Mouse (Mus musculus): Measurements from ENCODE around the gene Clic1. TPM values are rescaled to one million over a fixed set of nuclear protein-coding genes. Genes with fewer than 3 reads are reported as not detected.
"Not testable (repeated sequence)": the region's sequence is repeated elsewhere in the genome, so short reads cannot be mapped to it uniquely, and the experiment has no call there.

Gene Clic1
- polyA plus RNA-seq, 1 experiment from 2014 or later, result 45.6 TPM

- WGBS, result 90% methylated on average over 11 of the region's 11 CpGs
- Histone ChIP-seq H3K4me1 (replicated peaks; ENCODE audit: control insufficient read depth, insufficient read depth, low read length) (peaks cover 11% of the 10 kb centered on the region), H3K9ac (ENCODE audit: low read depth, low read length) (no peak overlapping the region), H3K27me3 (ENCODE audit: control insufficient read depth, insufficient read depth, low read length) (no peaks in the 10 kb centered on the region), H3K4me3 (ENCODE audit: low read depth, low read length) (no peak overlapping the region), H3K36me3 (ENCODE audit: control insufficient read depth, insufficient read depth, low read length) (no peaks in the 10 kb centered on the region), H3K9me3 (ENCODE audit: control insufficient read depth, low read length) (no peaks in the 10 kb centered on the region), H3K4me2 (replicated peaks; ENCODE audit: low read depth, low read length) (no peak overlapping the region), H3K27ac (ENCODE audit: low read depth, low read length) (no peak overlapping the region)
- ATAC-seq (ENCODE audit: low FRiP score), result no peak
- DNase-seq (ENCODE audit: low spot score), result no peak
Observed at GRCm38 (mm10) chr17:35031272-35031671, 18.5 kb upstream of the Clic1 start.

DNA sequence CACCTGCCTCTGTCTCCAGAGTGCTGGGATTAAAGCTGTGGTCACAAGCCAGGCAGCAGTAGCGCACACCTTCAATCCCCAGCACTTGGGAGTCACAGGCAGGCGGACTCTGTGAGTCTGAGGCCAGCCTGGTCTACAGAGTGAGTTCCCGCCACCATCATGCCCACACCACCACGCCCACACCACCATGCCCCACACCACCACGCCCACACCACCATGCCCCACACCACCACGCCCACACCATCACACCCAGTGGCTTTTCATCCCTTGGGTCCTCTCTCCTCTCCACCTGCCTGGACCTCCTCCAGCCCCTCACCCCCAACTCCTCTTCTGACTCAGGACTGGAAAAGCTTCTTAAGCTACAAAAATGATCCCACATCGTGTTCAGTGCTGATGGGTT lies 17.9 kb upstream of the Clic1 start:
- no peak overlapping the region for H3K9ac ChIP-seq (ENCODE audit: low read depth, low read length)

DNA sequence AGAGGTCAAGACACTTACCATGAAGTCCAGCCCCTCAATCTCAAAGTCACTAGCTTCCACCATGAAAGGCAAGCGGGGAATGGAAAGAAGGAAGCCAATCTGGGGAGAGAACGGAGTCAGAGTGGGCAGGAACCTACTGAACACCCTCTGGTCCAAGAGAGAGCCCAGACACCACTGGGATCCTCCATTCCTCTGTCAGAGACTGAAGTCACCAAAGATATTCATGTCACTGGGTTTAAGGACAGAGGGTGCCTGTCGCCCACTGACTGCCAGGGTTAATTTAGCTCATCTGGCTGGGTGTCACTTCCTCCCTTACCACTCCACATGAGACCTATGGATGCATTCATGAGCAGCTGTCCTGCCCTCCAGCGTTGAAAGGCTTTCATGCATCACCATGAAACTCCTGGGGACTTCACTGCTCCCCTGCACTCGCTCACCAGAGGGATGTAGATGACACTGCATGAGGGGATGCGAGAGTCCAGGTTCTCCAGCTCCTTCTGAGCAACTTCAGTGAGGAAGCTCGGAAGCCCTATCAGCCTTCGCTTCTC lies 17.4 kb upstream of the Clic1 start:
- no peak overlapping the region for H3K4me3 ChIP-seq (ENCODE audit: low read depth, low read length)
- no peak overlapping the region for H3K27ac ChIP-seq (ENCODE audit: low read depth, low read length)
- no peak for DNase-seq (ENCODE audit: low spot score)
- H3K9ac ChIP-seq (ENCODE audit: low read depth, low read length), result no peak overlapping the region
- H3K36me3 ChIP-seq (ENCODE audit: control insufficient read depth, insufficient read depth, low read length), result no peaks in the 10 kb centered on the region
- no peaks in the 10 kb centered on the region for H3K9me3 ChIP-seq (ENCODE audit: control insufficient read depth, low read length)
- H3K27me3 ChIP-seq (ENCODE audit: control insufficient read depth, insufficient read depth, low read length), result no peaks in the 10 kb centered on the region
- no peak for ATAC-seq (ENCODE audit: low FRiP score)
- H3K4me1 ChIP-seq (replicated peaks; ENCODE audit: control insufficient read depth, insufficient read depth, low read length), result peaks cover 9% of the 10 kb centered on the region
- no peak overlapping the region for H3K4me2 ChIP-seq (replicated peaks; ENCODE audit: low read depth, low read length)
- 73% methylated on average over 8 of the region's 8 CpGs for WGBS

More for the DNA sequence above, 17.9 kb upstream of the Clic1 start:
- Histone ChIP-seq H3K9me3 (ENCODE audit: control insufficient read depth, low read length) (no peaks in the 10 kb centered on the region), H3K4me2 (replicated peaks; ENCODE audit: low read depth, low read length) (no peak overlapping the region), H3K27ac (ENCODE audit: low read depth, low read length) (no peak overlapping the region), H3K4me1 (replicated peaks; ENCODE audit: control insufficient read depth, insufficient read depth, low read length) (peaks cover 11% of the 10 kb centered on the region), H3K4me3 (ENCODE audit: low read depth, low read length) (no peak overlapping the region), H3K27me3 (ENCODE audit: control insufficient read depth, insufficient read depth, low read length) (no peaks in the 10 kb centered on the region), H3K36me3 (ENCODE audit: control insufficient read depth, insufficient read depth, low read length) (no peaks in the 10 kb centered on the region)
- DNase-seq (ENCODE audit: low spot score), result no peak
- 89% methylated on average over 7 of the region's 7 CpGs for WGBS
- no peak for ATAC-seq (ENCODE audit: low FRiP score)

GRCm38 (mm10) chr17:35033703-35034102 lies 16.1 kb upstream of the Clic1 start:
- not testable (repeated sequence) for H3K4me2 ChIP-seq (replicated peaks; ENCODE audit: low read depth, low read length); H3K4me3 ChIP-seq (ENCODE audit: low read depth, low read length); H3K9ac ChIP-seq (ENCODE audit: low read depth, low read length); H3K27ac ChIP-seq (ENCODE audit: low read depth, low read length); H3K9me3 ChIP-seq (ENCODE audit: control insufficient read depth, low read length); DNase-seq (ENCODE audit: low spot score); H3K27me3 ChIP-seq (ENCODE audit: control insufficient read depth, insufficient read depth, low read length); H3K4me1 ChIP-seq (replicated peaks; ENCODE audit: control insufficient read depth, insufficient read depth, low read length); ATAC-seq (ENCODE audit: low FRiP score); H3K36me3 ChIP-seq (ENCODE audit: control insufficient read depth, insufficient read depth, low read length)
- WGBS, result 90% methylated on average over 1 of the region's 1 CpGs

- H3K27ac ChIP-seq (ENCODE audit: low read depth, low read length), result no peak overlapping the region
- H3K36me3 ChIP-seq (ENCODE audit: control insufficient read depth, insufficient read depth, low read length), result no peaks in the 10 kb centered on the region
- no peak for ATAC-seq (ENCODE audit: low FRiP score)
- no peak overlapping the region for H3K4me3 ChIP-seq (ENCODE audit: low read depth, low read length)
- no peak overlapping the region for H3K9ac ChIP-seq (ENCODE audit: low read depth, low read length)
- DNase-seq (ENCODE audit: low spot score), result no peak
- WGBS, result 81% methylated on average over 6 of the region's 6 CpGs
- no peak overlapping the region for H3K4me2 ChIP-seq (replicated peaks; ENCODE audit: low read depth, low read length)
- H3K9me3 ChIP-seq (ENCODE audit: control insufficient read depth, low read length), result no peaks in the 10 kb centered on the region
- H3K27me3 ChIP-seq (ENCODE audit: control insufficient read depth, insufficient read depth, low read length), result no peaks in the 10 kb centered on the region
- peaks cover 4% of the 10 kb centered on the region; the same call in 1 of the 2 replicates for H3K4me1 ChIP-seq (replicated peaks; ENCODE audit: control insufficient read depth, insufficient read depth, low read length)
Observed at GRCm38 (mm10) chr17:35034896-35035295, 14.9 kb upstream of the Clic1 start.

DNA sequence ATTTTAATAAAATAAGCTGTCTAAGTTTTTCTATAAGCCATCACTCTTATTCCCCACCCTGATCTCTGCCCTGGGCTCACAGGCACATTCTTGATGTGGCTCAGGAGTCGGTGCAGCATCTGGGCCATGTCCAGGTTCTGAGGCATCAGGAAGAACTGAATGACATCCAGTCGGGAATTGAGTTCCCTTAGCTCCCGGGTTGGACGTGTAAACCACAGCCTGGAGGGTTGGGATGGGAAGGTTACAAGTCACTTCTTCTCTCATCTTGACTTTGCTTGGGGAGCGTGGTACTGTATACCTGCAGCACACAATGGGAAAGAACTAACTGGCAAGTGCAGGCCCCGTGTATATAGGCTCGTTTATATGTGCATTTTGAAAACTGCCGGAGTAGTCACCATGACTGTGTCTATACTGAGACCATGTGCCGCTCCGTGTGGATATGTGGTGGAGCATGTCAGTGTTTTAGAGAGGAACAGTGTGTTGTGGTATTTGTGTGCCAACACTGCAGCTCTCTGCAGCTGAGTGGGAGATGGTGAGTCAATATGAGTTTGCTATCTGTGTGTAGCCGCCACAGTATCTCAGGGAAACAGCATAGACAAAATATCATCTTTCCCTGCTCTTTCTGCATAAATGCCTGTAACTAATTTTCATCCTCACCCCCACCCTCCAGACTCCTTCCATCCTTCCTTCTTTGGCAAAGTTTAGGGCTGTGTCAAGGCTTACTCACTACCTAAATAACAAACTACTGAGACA lies 10.5 kb upstream of the Clic1 start:
- Histone ChIP-seq H3K4me1 (replicated peaks; ENCODE audit: control insufficient read depth, insufficient read depth, low read length) (no peaks in the 10 kb centered on the region), H3K4me3 (ENCODE audit: low read depth, low read length) (no peak overlapping the region), H3K27ac (ENCODE audit: low read depth, low read length) (no peak overlapping the region), H3K36me3 (ENCODE audit: control insufficient read depth, insufficient read depth, low read length) (no peaks in the 10 kb centered on the region), H3K27me3 (ENCODE audit: control insufficient read depth, insufficient read depth, low read length) (no peaks in the 10 kb centered on the region), H3K9me3 (ENCODE audit: control insufficient read depth, low read length) (no peaks in the 10 kb centered on the region), H3K4me2 (replicated peaks; ENCODE audit: low read depth, low read length) (no peak overlapping the region), H3K9ac (ENCODE audit: low read depth, low read length) (no peak overlapping the region)
- 86% methylated on average over 11 of the region's 11 CpGs for WGBS
- no peak for DNase-seq (ENCODE audit: low spot score)
- ATAC-seq (ENCODE audit: low FRiP score), result no peak

- WGBS, result 89% methylated on average over 4 of the region's 4 CpGs
- Histone ChIP-seq H3K4me3 (ENCODE audit: low read depth, low read length) (no peak overlapping the region), H3K4me2 (replicated peaks; ENCODE audit: low read depth, low read length) (no peak overlapping the region), H3K27ac (ENCODE audit: low read depth, low read length) (no peak overlapping the region), H3K4me1 (replicated peaks; ENCODE audit: control insufficient read depth, insufficient read depth, low read length) (no peaks in the 10 kb centered on the region), H3K36me3 (ENCODE audit: control insufficient read depth, insufficient read depth, low read length) (no peaks in the 10 kb centered on the region), H3K27me3 (ENCODE audit: control insufficient read depth, insufficient read depth, low read length) (no peaks in the 10 kb centered on the region), H3K9ac (ENCODE audit: low read depth, low read length) (no peak overlapping the region), H3K9me3 (ENCODE audit: control insufficient read depth, low read length) (no peaks in the 10 kb centered on the region)
- ATAC-seq (ENCODE audit: low FRiP score) (no peak), DNase-seq (ENCODE audit: low spot score) (no peak)
Observed at GRCm38 (mm10) chr17:35043794-35044193, 6.0 kb upstream of the Clic1 start.

- 86% methylated on average over 7 of the region's 7 CpGs for WGBS
- DNase-seq (ENCODE audit: low spot score) (no peak), ATAC-seq (ENCODE audit: low FRiP score) (no peak)
- H3K4me2 ChIP-seq (replicated peaks; ENCODE audit: low read depth, low read length), result peak overlapping the region; percentile 92; the same call in 1 of the 2 replicates
- H3K27ac ChIP-seq (ENCODE audit: low read depth, low read length), result no peak overlapping the region
- H3K9ac ChIP-seq (ENCODE audit: low read depth, low read length), result no peak overlapping the region; the same call in 1 of the 2 replicates
- H3K36me3 ChIP-seq (ENCODE audit: control insufficient read depth, insufficient read depth, low read length), result no peaks in the 10 kb centered on the region
- no peak overlapping the region for H3K4me3 ChIP-seq (ENCODE audit: low read depth, low read length)
- no peaks in the 10 kb centered on the region; the same call in 1 of the 2 replicates for H3K4me1 ChIP-seq (replicated peaks; ENCODE audit: control insufficient read depth, insufficient read depth, low read length)
- H3K27me3 ChIP-seq (ENCODE audit: control insufficient read depth, insufficient read depth, low read length), result no peaks in the 10 kb centered on the region
- no peaks in the 10 kb centered on the region for H3K9me3 ChIP-seq (ENCODE audit: control insufficient read depth, low read length)
Observed at GRCm38 (mm10) chr17:35044904-35045806, 4.6 kb upstream of the Clic1 start.
